In genomic region chr13:107218351-107218750, GRCm38 (mm10) we compare ENCODE assay signal across 9 mouse cellular contexts.
DNase-seq lines count a peak whose midpoint lies in the region; ATAC-seq lines count a peak whose summit lies in the region.
"Had no signal": no experiment of that assay in that cellular context is flagged by ENCODE, and none has a peak within 500 bp of the region (broad histone marks: within the 10 kb centered on the region; RNA-seq: fewer than 3 reads in every experiment).

No protein-coding gene starts in this region.

- peak; percentile 77 for ATAC-seq in cerebellum, adult (ENCODE audit: insufficient number of reproducible peaks, low FRiP score, low TSS enrichment)

- intact Hi-C loops in left cerebral cortex, postnatal 36 days (cut with DNase I), result no loop called here
- intact Hi-C loops in gastrocnemius, postnatal 14 days (cut with DNase I; ENCODE audit: low total_unique reads), result no loop called here

- DNase-seq in cerebellum, postnatal 4 days (ENCODE audit: low spot score in 2 of 2), result no peak
- DNase-seq in cerebellum, postnatal 25 days, result peak; percentile 71 to 76
- peak; percentile 69 for DNase-seq in layer of hippocampus, adult 11-12 months (ENCODE audit: low spot score)
- peak; percentile 70 to 83 for DNase-seq in left cerebral cortex, postnatal 36 days (ENCODE audit: low spot score in 2 of 2)
- DNase-seq in gastrocnemius, postnatal 14 days, result no peak
- no peak for DNase-seq in gastrocnemius, postnatal 25 days
- DNase-seq in adrenal gland, postnatal 25 days, result no peak
- DNase-seq: lung, postnatal 36 days had no signal

Comparison
In these comparisons a context has a peak if more than half of its experiments do, and no peak if none do; other contexts are left out.
1. DNase-seq: peak in cerebellum, postnatal 25 days (2 of 2), layer of hippocampus, adult 11-12 months (single experiment) and left cerebral cortex, postnatal 36 days (2 of 2); none in cerebellum, postnatal 4 days (0 of 2), gastrocnemius, postnatal 14 days (single experiment), gastrocnemius, postnatal 25 days (single experiment) and adrenal gland, postnatal 25 days (single experiment).